Mouse (Mus musculus) hindbrain, embryonic 16.5 days (tissue): Measurements from ENCODE around the gene Npas3. TPM values are rescaled to one million over a fixed set of nuclear protein-coding genes. Genes with fewer than 3 reads are reported as not detected.

Experiments
- ATAC-seq: fragments of 200-750 bp; cut with Nextera tagmentation; 2 replicates; pipeline ENCODE4 v1.8.0; 2017; ENCODE audit warnings: moderate TSS enrichment, moderate library complexity
- H3K27ac ChIP-seq: fragments of 300-500 bp; sonication (generic); 2 replicates; pipeline ENCODE4 v1.5.1; 2014; ENCODE audit warnings: low read depth, mild to moderate bottlenecking, control low read depth, low read length, moderate library complexity
- H3K27me3 ChIP-seq: fragments of 300-500 bp; sonication (generic); replicated peaks from 2 replicates; pipeline ENCODE4 v1.6.1; 2014; ENCODE audit warnings: low read length; ENCODE audit not compliant: control insufficient read depth, insufficient read depth
- H3K36me3 ChIP-seq: fragments of 300-500 bp; sonication (generic); 2 replicates; pipeline ENCODE4 v1.6.1; 2014; ENCODE audit warnings: mild to moderate bottlenecking, low read length, moderate library complexity, mixed read lengths; ENCODE audit not compliant: control insufficient read depth, insufficient read depth
- H3K4me1 ChIP-seq: fragments of 300-500 bp; sonication (generic); 2 replicates; pipeline ENCODE4 v1.6.1; 2014; ENCODE audit warnings: low read depth, low read length; ENCODE audit not compliant: control insufficient read depth, insufficient read depth
- H3K4me2 ChIP-seq: fragments of 300-500 bp; sonication (generic); 2 replicates; pipeline ENCODE4 v1.6.1; 2014; ENCODE audit warnings: mild to moderate bottlenecking, low read length, control low read depth, moderate library complexity
- H3K4me3 ChIP-seq: fragments of 300-500 bp; sonication (generic); 2 replicates; pipeline ENCODE4 v1.5.1; 2014; ENCODE audit warnings: mild to moderate bottlenecking, low read length, control low read depth, moderate library complexity
- H3K9ac ChIP-seq: fragments of 300-500 bp; sonication (generic); 2 replicates; pipeline ENCODE4 v1.6.1; 2014; ENCODE audit warnings: low read depth, mild to moderate bottlenecking, control low read depth, low read length, moderate library complexity
- H3K9me3 ChIP-seq: fragments of 300-500 bp; sonication (generic); 2 replicates; pipeline ENCODE4 v1.6.1; 2014; ENCODE audit warnings: mild to moderate bottlenecking, low read length, moderate library complexity; ENCODE audit not compliant: control insufficient read depth
- WGBS: fragments of 180-500 bp; shearing (Covaris S2); extraction: QIAGEN DNeasy Blood & Tissue Kit; methylation state at CpG from one replicate; pipeline ENCODE4 v1.1.7; 2014; 5-methylcytosine and 5-hydroxymethylcytosine counted together
- polyA plus RNA-seq: library from polyadenylated mRNA; unstranded; fragments of >200 nt; fragmentation: Nextera tagmentation; extraction: Ambion mirVana; gene quantifications from 2 replicates; pipeline ENCODE4 v1.2.1, GENCODE M21; 2015

Npas3 gene
- polyA plus RNA-seq, 1 experiment from 2014 or later = 21.4 TPM

DNA sequence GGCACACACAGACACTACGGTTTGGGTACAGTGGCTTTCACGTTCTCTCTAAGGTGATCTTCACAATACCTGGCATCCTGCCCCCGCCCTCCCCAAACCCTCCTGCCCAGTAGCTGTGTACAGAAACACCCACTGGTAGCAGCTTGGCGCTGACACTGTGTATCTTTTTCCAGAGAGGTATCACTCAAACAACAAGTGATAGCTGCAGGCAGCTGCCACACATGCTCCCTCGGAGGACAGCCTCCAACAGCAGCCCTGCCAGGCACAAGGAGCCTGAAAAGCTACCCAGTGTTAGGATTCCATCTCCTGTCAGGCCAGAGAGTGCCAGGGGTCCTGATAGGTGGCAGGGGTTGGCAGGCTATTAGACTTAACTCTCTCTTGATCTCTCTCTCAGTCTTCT lies 747.2 kb downstream of the Npas3 start:
- no peak overlapping the region for H3K4me3 ChIP-seq
- 59% methylated on average over 5 of the region's 5 CpGs for WGBS
- H3K4me2 ChIP-seq = no peak overlapping the region
- no peaks in the 10 kb centered on the region for H3K9me3 ChIP-seq
- peak overlapping the region; percentile 14; the same call in 1 of the 2 replicates for H3K27ac ChIP-seq
- H3K4me1 ChIP-seq = no peaks in the 10 kb centered on the region; the same call in 1 of the 2 replicates
- H3K9ac ChIP-seq = no peak overlapping the region
- H3K27me3 ChIP-seq = no peaks in the 10 kb centered on the region
- H3K36me3 ChIP-seq = no peaks in the 10 kb centered on the region
- peak; percentile 63; the same call in 1 of the 2 replicates for ATAC-seq

DNA sequence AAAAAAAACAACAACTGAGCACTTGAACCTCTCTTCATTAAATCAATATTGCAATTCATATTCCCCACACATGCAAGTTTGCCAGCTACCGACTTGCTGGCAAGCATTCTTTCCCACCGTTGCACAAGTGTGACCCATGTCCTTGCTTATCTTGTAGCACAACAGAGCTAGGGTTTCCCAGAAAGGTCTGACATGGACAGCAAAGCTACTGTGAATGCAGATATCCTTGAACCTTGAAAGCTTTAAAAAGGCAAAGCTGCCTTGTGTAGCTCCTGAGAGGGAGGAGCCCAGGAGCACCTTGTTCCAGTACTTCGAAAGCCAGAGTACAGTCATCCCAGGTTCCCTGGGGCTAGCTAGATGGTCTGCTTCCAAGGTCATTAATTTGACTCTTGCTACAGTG lies 748.7 kb downstream of the Npas3 start:
- WGBS = 81% methylated on average over 3 of the region's 3 CpGs
- ATAC-seq = no peak

GRCm38 (mm10) chr12:53999647-54000637 lies 751.5 kb downstream of the Npas3 start:
- no peaks in the 10 kb centered on the region for H3K9me3 ChIP-seq
- no peak overlapping the region for H3K9ac ChIP-seq
- no peak overlapping the region for H3K4me3 ChIP-seq
- 0 out of 2 replicates have a peak overlapping the region, but pooled peaks have one; percentile 0 for H3K27ac ChIP-seq
- 50% methylated on average over 15 of the region's 15 CpGs for WGBS
- H3K36me3 ChIP-seq = no peaks in the 10 kb centered on the region
- H3K27me3 ChIP-seq = no peaks in the 10 kb centered on the region
- no peak overlapping the region for H3K4me2 ChIP-seq
- no peak for ATAC-seq
- no peaks in the 10 kb centered on the region; the same call in 1 of the 2 replicates for H3K4me1 ChIP-seq

More for the DNA sequence above, 748.7 kb downstream of the Npas3 start:
- Histone ChIP-seq H3K9ac (no peak overlapping the region), H3K27ac (no peak overlapping the region), H3K4me1 (no peaks in the 10 kb centered on the region; the same call in 1 of the 2 replicates), H3K36me3 (no peaks in the 10 kb centered on the region), H3K4me3 (no peak overlapping the region), H3K9me3 (no peaks in the 10 kb centered on the region), H3K27me3 (no peaks in the 10 kb centered on the region), H3K4me2 (no peak overlapping the region)

GRCm38 (mm10) chr12:54002496-54002895 lies 754.0 kb downstream of the Npas3 start:
- no peaks in the 10 kb centered on the region for H3K27me3 ChIP-seq
- H3K4me1 ChIP-seq = no peaks in the 10 kb centered on the region; the same call in 1 of the 2 replicates
- no peak overlapping the region for H3K27ac ChIP-seq
- no peaks in the 10 kb centered on the region for H3K36me3 ChIP-seq
- no peak overlapping the region for H3K4me3 ChIP-seq
- ATAC-seq = no peak
- H3K9ac ChIP-seq = no peak overlapping the region
- 79% methylated on average over 4 of the region's 4 CpGs for WGBS
- no peak overlapping the region for H3K4me2 ChIP-seq
- no peaks in the 10 kb centered on the region for H3K9me3 ChIP-seq

DNA sequence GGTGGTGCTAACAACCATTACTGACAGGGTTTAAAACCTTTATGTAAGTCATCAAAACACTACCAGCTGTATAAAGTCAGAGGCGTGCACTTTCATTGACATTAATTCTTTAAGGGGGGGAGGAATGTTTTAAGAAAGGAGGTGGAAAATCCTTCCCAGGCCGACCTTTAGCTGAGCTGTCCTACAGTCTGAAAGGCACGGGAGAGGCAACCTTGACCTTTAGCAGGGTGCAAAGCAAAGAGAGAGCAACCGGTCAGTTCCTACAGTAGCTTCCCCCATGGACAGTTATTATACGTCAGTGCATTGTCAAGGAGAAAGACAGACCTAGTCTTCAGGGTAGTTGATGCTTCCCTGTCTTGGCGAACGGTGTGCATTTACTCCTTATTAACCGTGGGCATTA lies 756.1 kb downstream of the Npas3 start:
- H3K4me3 ChIP-seq = no peak overlapping the region
- H3K36me3 ChIP-seq = no peaks in the 10 kb centered on the region
- H3K27ac ChIP-seq = no peak overlapping the region
- no peaks in the 10 kb centered on the region for H3K9me3 ChIP-seq
- WGBS = 63% methylated on average over 8 of the region's 8 CpGs
- no peak overlapping the region for H3K4me2 ChIP-seq
- H3K4me1 ChIP-seq = no peaks in the 10 kb centered on the region; the same call in 1 of the 2 replicates
- H3K9ac ChIP-seq = no peak overlapping the region
- no peak for ATAC-seq
- no peaks in the 10 kb centered on the region for H3K27me3 ChIP-seq

GRCm38 (mm10) chr12:54005546-54005945 lies 757.1 kb downstream of the Npas3 start:
- Histone ChIP-seq H3K4me3 (no peak overlapping the region), H3K4me1 (no peaks in the 10 kb centered on the region; the same call in 1 of the 2 replicates), H3K27me3 (no peaks in the 10 kb centered on the region), H3K4me2 (no peak overlapping the region), H3K9ac (no peak overlapping the region), H3K36me3 (no peaks in the 10 kb centered on the region), H3K27ac (no peak overlapping the region), H3K9me3 (no peaks in the 10 kb centered on the region)
- no peak for ATAC-seq
- WGBS = 86% methylated on average over 4 of the region's 4 CpGs

- Histone ChIP-seq H3K4me3 (no peak overlapping the region), H3K36me3 (no peaks in the 10 kb centered on the region), H3K4me1 (no peaks in the 10 kb centered on the region), H3K27me3 (no peaks in the 10 kb centered on the region), H3K9me3 (no peaks in the 10 kb centered on the region), H3K4me2 (no peak overlapping the region), H3K9ac (no peak overlapping the region), H3K27ac (no peak overlapping the region)
- no peak for ATAC-seq
Measured at GRCm38 (mm10) chr12:54015304-54015703, 766.8 kb downstream of the Npas3 start.

- Histone ChIP-seq H3K27ac (no peak overlapping the region), H3K4me2 (no peak overlapping the region), H3K27me3 (no peaks in the 10 kb centered on the region), H3K4me3 (no peak overlapping the region), H3K9ac (no peak overlapping the region), H3K36me3 (no peaks in the 10 kb centered on the region), H3K4me1 (no peaks in the 10 kb centered on the region), H3K9me3 (no peaks in the 10 kb centered on the region)
- ATAC-seq = no peak
- 75% methylated on average over 8 of the region's 8 CpGs for WGBS
Measured at GRCm38 (mm10) chr12:54017949-54018348, 769.5 kb downstream of the Npas3 start.

- no peaks in the 10 kb centered on the region for H3K36me3 ChIP-seq
- no peak overlapping the region for H3K27ac ChIP-seq
- H3K9ac ChIP-seq = no peak overlapping the region
- no peaks in the 10 kb centered on the region for H3K27me3 ChIP-seq
- H3K4me1 ChIP-seq = no peaks in the 10 kb centered on the region
- ATAC-seq = no peak
- H3K4me3 ChIP-seq = no peak overlapping the region
- no peak overlapping the region for H3K4me2 ChIP-seq
- H3K9me3 ChIP-seq = no peaks in the 10 kb centered on the region
- WGBS = 63% methylated on average over 8 of the region's 8 CpGs
Measured at GRCm38 (mm10) chr12:54019979-54020378, 771.5 kb downstream of the Npas3 start.
